Mouse (Mus musculus): ENCODE results near the gene Rad51b.

DNA sequence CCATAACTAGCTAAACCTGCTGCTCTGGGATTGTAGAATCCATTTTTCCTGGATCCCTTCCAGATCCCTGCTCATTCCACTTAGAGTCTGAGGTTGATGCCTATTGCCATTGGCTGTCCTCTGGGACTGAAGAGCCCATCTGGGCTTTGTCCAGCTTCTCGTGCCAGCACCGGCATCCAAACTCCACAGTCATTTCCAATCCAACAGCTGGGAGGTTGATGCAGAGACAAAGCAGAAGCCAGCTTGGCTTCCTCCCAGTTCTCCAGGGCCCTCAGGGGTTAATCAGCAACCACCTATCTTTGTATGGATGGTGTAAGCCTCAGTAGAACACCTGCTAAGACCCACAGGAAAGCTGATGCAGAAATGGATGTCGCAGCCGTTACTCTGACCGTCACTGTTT, 524.8 kb downstream of the Rad51b start:
- no peak for TF ChIP-seq POLR2A (IDR thresholded peaks at IDR 0.05; ENCODE audit: borderline replicate concordance, extremely low read depth, low read depth, low read length)
- TF ChIP-seq CTCF (IDR thresholded peaks at IDR 0.05; ENCODE audit: insufficient read depth, low read length): no peak
